Mouse (Mus musculus): ENCODE measurements around the gene Gnaz. TPM values are rescaled to one million over a fixed set of nuclear protein-coding genes. Genes with fewer than 3 reads are reported as not detected.
A peak's percentile ranks its signal among the peaks of the same experiment; 100 is the strongest.

Gnaz gene
- total and polyA plus RNA-seq, 2 experiments from 2014 or later = 106 to 140 TPM

DNA sequence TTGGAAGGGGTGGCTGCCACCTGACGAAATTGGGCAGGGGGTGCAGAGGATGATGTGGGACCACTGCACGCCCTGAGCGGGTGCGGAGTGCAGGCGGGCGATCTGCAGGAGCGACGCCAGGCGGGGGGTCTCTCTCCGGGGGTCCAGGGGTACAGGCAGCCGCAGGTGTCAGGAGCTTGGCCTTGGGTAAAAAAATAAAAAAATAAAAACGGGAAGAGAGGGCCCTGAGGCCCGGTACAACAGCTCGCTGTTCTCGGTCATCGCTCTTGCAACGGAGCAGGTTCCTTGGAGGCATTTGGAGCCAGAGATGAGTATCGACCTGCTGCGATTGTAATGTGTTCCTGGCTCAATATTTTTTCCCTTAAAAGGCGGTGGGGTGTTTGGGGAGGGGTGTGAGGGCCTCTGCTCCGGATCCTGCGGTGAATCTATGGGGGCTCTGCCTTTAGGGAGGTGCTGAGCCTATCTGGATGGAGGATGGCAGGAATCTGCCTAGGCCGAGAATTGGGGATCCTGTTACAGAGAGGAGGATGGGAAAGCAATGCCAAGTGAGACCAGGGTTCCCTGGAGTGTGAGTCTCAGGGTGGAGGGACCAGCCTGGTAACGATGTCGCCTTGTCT is 782 bp downstream of the Gnaz start:
- no peak for TF ChIP-seq CTCF (IDR thresholded peaks at IDR 0.05; ENCODE audit: low read depth)
- Histone ChIP-seq H3K9me3 (ENCODE audit: low read length) (no peaks in the 10 kb centered on the region), H3K27ac (ENCODE audit: low read depth, low read length) (peak overlapping the region; percentile 79), H3K27me3 (ENCODE audit: insufficient read depth, low read length) (no peaks in the 10 kb centered on the region), H3K9ac (peak overlapping the region; percentile 73), H3K4me2 (ENCODE audit: low read depth) (peak overlapping the region; percentile 71), H3K4me3 (ENCODE audit: low read depth, low read length) (peak overlapping the region; percentile 83), H3K4me1 (ENCODE audit: insufficient read depth) (peaks cover 10% of the 10 kb centered on the region), H3K36me3 (ENCODE audit: insufficient read depth) (no peaks in the 10 kb centered on the region)
- DNase-seq = peak; percentile 44
- WGBS = 2% methylated on average over 25 of the region's 25 CpGs
- peak; percentile 5 for ATAC-seq

DNA sequence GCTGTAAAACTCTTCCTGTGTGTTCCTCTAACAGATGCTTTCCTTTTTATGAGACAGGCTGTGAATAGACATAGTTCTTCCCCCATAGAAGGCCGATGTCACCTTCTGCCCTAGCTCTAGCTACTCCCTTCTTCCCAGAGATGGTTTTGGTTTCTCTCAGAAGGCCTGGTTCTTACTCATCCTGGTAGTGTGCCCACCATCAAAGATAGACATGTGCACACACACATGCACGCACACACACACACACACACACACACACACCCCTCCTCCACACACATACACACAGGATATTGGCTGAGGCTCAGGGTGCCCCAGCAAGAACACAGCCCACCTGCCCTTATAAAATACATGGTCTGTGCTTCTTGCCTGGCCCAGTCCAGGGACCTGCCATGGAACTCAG is 2.3 kb downstream of the Gnaz start:
- H3K4me2 ChIP-seq (ENCODE audit: low read depth) = 0 out of 2 replicates have a peak overlapping the region, but pooled peaks have one; percentile 71
- 93% methylated on average over 2 of the region's 2 CpGs for WGBS

DNA sequence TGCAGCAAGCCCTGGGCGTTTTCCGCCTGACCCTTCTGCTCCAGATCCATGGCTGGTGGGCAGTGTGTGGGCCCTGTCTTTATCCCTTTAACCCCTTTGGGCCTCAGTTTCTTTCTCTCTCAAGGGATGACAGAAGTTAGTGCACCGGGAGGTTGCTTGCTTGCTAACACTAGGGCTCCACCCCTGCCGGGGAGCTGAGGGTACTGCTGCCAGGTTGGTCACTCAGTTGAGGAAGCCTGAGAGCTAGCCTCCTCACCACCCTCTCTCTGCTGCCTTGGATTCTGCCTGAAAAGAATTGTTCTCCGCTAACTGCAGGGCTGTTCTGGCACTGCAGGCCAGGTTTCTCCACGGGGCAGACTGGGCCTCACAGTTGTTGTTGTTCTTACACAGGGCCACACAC is 6.0 kb downstream of the Gnaz start:
- TF ChIP-seq CTCF (IDR thresholded peaks at IDR 0.05; ENCODE audit: low read depth) = no peak; the same call in 1 of the 2 replicates
- no peak overlapping the region for H3K27ac ChIP-seq (ENCODE audit: low read depth, low read length)
- ATAC-seq = peak; percentile 38
- peaks cover 8% of the 10 kb centered on the region; the same call in 1 of the 2 replicates for H3K36me3 ChIP-seq (ENCODE audit: insufficient read depth)
- H3K27me3 ChIP-seq (ENCODE audit: insufficient read depth, low read length) = no peaks in the 10 kb centered on the region
- H3K4me1 ChIP-seq (ENCODE audit: insufficient read depth) = peaks cover 10% of the 10 kb centered on the region
- no peak overlapping the region for H3K9ac ChIP-seq
- H3K4me3 ChIP-seq (ENCODE audit: low read depth, low read length) = no peak overlapping the region
- DNase-seq = no peak
- 62% methylated on average over 6 of the region's 6 CpGs for WGBS
- no peaks in the 10 kb centered on the region for H3K9me3 ChIP-seq (ENCODE audit: low read length)
- no peak overlapping the region for H3K4me2 ChIP-seq (ENCODE audit: low read depth)

More for the DNA sequence above, 2.3 kb downstream of the Gnaz start:
- H3K36me3 ChIP-seq (ENCODE audit: insufficient read depth) = peaks cover 8% of the 10 kb centered on the region; the same call in 1 of the 2 replicates
- peaks cover 10% of the 10 kb centered on the region for H3K4me1 ChIP-seq (ENCODE audit: insufficient read depth)
- no peaks in the 10 kb centered on the region for H3K9me3 ChIP-seq (ENCODE audit: low read length)
- no peak overlapping the region for H3K27ac ChIP-seq (ENCODE audit: low read depth, low read length)
- H3K4me3 ChIP-seq (ENCODE audit: low read depth, low read length) = no peak overlapping the region
- H3K9ac ChIP-seq = no peak overlapping the region
- TF ChIP-seq CTCF (IDR thresholded peaks at IDR 0.05; ENCODE audit: low read depth) = no peak
- no peaks in the 10 kb centered on the region for H3K27me3 ChIP-seq (ENCODE audit: insufficient read depth, low read length)
- ATAC-seq (no peak), DNase-seq (no peak)

DNA sequence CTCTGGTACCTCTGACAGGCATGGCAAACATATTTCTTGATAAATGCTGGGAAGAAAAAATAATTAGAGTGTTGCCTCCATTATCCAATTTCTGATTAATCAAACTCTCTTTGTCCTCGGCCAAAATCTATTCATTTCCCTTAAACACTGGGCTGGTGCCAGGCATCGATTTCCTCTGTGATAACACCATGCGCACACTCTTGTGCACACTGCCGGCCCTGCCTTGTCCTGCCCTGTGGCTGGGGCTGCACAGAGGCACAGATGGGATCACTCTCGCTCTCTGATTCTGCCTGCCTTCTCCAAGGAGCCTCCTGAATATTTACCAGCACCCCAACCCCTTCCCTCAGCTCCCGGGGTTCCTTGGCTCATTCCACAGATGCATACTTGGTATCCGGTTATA is 8.6 kb downstream of the Gnaz start:
- 50% methylated on average over 7 of the region's 7 CpGs for WGBS
- no peak overlapping the region for H3K27ac ChIP-seq (ENCODE audit: low read depth, low read length)
- H3K36me3 ChIP-seq (ENCODE audit: insufficient read depth) = peaks cover 15% of the 10 kb centered on the region; the same call in 1 of the 2 replicates
- no peaks in the 10 kb centered on the region for H3K27me3 ChIP-seq (ENCODE audit: insufficient read depth, low read length)
- ATAC-seq (no peak), DNase-seq (no peak)
- no peak for TF ChIP-seq CTCF (IDR thresholded peaks at IDR 0.05; ENCODE audit: low read depth)
- H3K9ac ChIP-seq = no peak overlapping the region
- H3K4me3 ChIP-seq (ENCODE audit: low read depth, low read length) = no peak overlapping the region
- H3K4me2 ChIP-seq (ENCODE audit: low read depth) = no peak overlapping the region
- H3K4me1 ChIP-seq (ENCODE audit: insufficient read depth) = no peaks in the 10 kb centered on the region
- no peaks in the 10 kb centered on the region for H3K9me3 ChIP-seq (ENCODE audit: low read length)

DNA sequence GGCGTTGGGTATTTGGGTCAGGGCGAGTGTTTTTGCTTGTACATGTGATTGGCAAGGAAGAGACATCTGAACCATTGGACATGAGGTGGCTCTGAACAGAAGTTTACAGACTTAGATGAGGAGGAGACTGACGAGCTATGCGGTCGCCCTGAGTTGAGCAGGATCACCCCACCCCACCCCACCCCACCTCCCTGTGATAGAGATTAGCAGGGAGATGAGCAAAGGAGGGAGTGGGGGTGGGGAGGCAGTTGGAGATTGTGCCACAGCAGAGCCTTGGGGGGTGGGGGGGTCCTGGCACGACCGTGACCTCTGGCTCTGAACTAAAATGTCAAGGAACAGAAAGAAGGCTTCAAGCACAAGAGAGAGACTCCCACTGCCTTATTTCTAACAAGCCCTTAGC is 9.5 kb downstream of the Gnaz start:
- Histone ChIP-seq H3K4me1 (ENCODE audit: insufficient read depth) (no peaks in the 10 kb centered on the region), H3K9ac (no peak overlapping the region), H3K27me3 (ENCODE audit: insufficient read depth, low read length) (no peaks in the 10 kb centered on the region), H3K36me3 (ENCODE audit: insufficient read depth) (peaks cover 17% of the 10 kb centered on the region; the same call in 1 of the 2 replicates), H3K27ac (ENCODE audit: low read depth, low read length) (no peak overlapping the region), H3K4me3 (ENCODE audit: low read depth, low read length) (no peak overlapping the region), H3K9me3 (ENCODE audit: low read length) (no peaks in the 10 kb centered on the region), H3K4me2 (ENCODE audit: low read depth) (no peak overlapping the region)
- 85% methylated on average over 7 of the region's 7 CpGs for WGBS
- DNase-seq (no peak), ATAC-seq (no peak)
- TF ChIP-seq CTCF (IDR thresholded peaks at IDR 0.05; ENCODE audit: low read depth) = no peak

DNA sequence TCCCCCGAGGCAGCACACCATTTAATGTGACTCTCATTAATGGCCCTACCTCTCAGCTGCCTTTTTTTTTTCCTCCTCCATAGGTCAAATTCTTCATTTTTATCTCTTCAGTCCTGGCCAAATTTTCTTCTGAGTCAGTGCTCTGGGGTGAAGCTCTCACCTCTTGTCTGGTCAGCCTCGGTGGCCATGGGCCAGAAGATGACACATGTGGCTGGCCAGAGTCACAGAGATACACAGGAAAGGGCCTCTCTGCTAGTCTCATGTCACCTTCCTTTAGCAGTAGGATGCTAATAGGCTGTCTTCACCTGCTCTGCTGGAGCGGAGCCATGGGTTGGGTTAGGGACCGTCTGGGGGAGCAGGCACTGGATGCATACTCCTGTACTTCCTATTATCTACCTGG is 11.1 kb downstream of the Gnaz start:
- ATAC-seq (no peak), DNase-seq (no peak)
- no peak overlapping the region for H3K4me2 ChIP-seq (ENCODE audit: low read depth)
- no peaks in the 10 kb centered on the region for H3K27me3 ChIP-seq (ENCODE audit: insufficient read depth, low read length)
- no peak overlapping the region for H3K4me3 ChIP-seq (ENCODE audit: low read depth, low read length)
- H3K27ac ChIP-seq (ENCODE audit: low read depth, low read length) = no peak overlapping the region
- TF ChIP-seq CTCF (IDR thresholded peaks at IDR 0.05; ENCODE audit: low read depth) = no peak
- H3K4me1 ChIP-seq (ENCODE audit: insufficient read depth) = no peaks in the 10 kb centered on the region
- WGBS = 86% methylated on average over 4 of the region's 4 CpGs
- no peaks in the 10 kb centered on the region for H3K9me3 ChIP-seq (ENCODE audit: low read length)
- peaks cover 22% of the 10 kb centered on the region; the same call in 1 of the 2 replicates for H3K36me3 ChIP-seq (ENCODE audit: insufficient read depth)
- H3K9ac ChIP-seq = no peak overlapping the region

DNA sequence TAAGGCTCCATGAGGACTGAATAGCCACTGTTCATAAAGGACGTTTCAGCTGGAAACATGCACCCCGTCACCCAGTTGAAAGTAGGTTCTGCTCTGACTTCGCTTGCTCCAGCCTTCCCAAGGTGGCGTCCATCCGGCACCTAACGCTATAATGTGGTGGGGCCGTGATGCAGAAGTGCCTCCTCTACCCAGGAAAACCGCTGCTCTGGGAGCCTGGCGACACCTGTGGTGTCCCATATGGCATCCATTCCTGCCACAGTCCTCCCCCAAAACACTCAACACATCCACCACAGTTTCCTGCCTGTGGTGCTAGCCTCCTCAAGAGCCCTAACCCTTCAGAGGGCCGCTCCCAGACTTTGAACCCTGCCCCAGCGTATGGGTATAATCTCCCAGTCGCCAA is 14.2 kb downstream of the Gnaz start:
- no peak for DNase-seq
- no peaks in the 10 kb centered on the region for H3K27me3 ChIP-seq (ENCODE audit: insufficient read depth, low read length)
- H3K4me3 ChIP-seq (ENCODE audit: low read depth, low read length) = no peak overlapping the region
- ATAC-seq = no peak
- 91% methylated on average over 12 of the region's 12 CpGs for WGBS
- H3K4me2 ChIP-seq (ENCODE audit: low read depth) = no peak overlapping the region
- H3K4me1 ChIP-seq (ENCODE audit: insufficient read depth) = no peaks in the 10 kb centered on the region
- peaks cover 21% of the 10 kb centered on the region; the same call in 1 of the 2 replicates for H3K36me3 ChIP-seq (ENCODE audit: insufficient read depth)
- no peak overlapping the region for H3K9ac ChIP-seq
- TF ChIP-seq CTCF (IDR thresholded peaks at IDR 0.05; ENCODE audit: low read depth) = no peak
- no peaks in the 10 kb centered on the region for H3K9me3 ChIP-seq (ENCODE audit: low read length)
- H3K27ac ChIP-seq (ENCODE audit: low read depth, low read length) = no peak overlapping the region

Data from forebrain, postnatal 0 days (tissue).